Mouse (Mus musculus): ENCODE results near the gene Gm4565.
"Not testable (repeated sequence)": the region's sequence is repeated elsewhere in the genome, so short reads cannot be mapped to it uniquely, and the experiment has no call there.

Gene Gm4565

DNA sequence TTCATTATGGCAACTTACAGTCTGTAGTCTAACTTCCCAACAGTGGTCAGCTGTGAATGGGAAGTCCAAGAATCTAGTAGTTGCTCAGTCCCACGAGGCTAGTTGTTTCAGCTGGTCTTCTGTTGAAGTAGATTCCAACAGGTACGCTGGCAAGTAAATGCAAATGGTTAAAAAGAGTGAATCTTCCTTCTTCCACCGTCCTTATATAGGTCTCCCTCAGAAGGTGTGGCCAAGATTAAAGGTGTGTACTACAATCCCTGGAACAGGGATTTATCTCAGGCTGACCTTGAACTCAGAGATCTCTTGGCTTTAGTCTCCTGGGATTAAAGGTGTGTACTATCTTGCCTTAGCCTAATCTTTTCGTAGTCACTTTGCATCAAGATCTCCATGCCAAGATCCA, at the start of gene Gm4565:
Gene Gm4565 (minus strand): TSS at position 101 of the 400 bp plus-strand sequence.
- not testable (repeated sequence) for DNase-seq (ENCODE audit: low spot score in 2 of 2)

DNA sequence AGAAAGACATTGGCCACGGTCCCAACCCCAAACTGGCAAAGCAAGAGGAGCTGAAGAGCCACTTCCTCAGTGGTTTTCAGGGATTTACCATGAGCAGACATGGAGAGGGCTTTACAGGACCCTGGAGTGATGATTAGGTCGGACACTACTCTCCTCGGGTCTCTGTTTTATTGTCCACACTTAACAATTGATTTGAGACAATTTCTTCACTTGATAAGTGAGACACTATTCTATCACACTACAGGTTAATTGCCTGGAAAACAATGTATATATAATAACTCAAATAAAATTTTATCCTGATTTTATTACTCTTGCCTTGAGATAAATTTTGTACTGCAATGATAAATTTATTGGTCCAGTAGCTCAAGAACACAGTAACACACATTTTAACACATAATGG, 22.7 kb downstream of the Gm4565 start, which contains the start of gene Gm4201:
Gene Gm4201 (minus strand): TSS at position 101 of the 400 bp plus-strand sequence.
- not testable (repeated sequence) for DNase-seq (ENCODE audit: low spot score in 2 of 2)

DNA sequence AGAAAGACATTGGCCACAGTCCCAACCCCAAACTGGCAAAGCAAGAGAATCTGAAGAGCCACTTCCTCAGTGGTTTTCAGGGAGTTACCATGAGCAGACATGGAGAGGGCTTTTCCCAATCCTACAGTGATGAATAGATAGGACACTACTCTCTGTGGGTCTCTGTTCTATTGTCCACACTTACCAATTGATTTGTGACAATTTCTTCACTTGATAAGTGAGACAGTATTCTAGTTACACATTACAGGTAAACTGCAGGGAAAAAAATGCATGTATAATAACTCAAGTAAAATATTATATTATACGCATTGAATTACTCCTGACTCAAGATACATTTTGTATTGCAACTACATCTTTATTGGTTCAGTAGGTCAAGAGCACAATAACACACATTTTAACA, 53.1 kb downstream of the Gm4565 start, which contains the start of gene Gm8677:
Gene Gm8677 (minus strand): TSS at position 101 of the 400 bp plus-strand sequence.
- DNase-seq (ENCODE audit: low spot score in 2 of 2): not testable (repeated sequence)
